Mouse (Mus musculus): ENCODE results near the gene Gm49320. TPM values are rescaled to one million over a fixed set of nuclear protein-coding genes. Genes with fewer than 3 reads are reported as not detected.
"Not testable (repeated sequence)": the region's sequence is repeated elsewhere in the genome, so short reads cannot be mapped to it uniquely, and the experiment has no call there.

Gene Gm49320
- total and polyA plus RNA-seq, 2 experiments from 2014 or later: 0.11 to 0.85 TPM

GRCm38 (mm10) chr8:4254001-4254400 lies 15.3 kb downstream of the Gm49320 start:
- ATAC-seq (ENCODE audit: low FRiP score): no peak
- H3K27me3 ChIP-seq (ENCODE audit: insufficient read depth, low read length): no peaks in the 10 kb centered on the region
- peak overlapping the region; percentile 87 for H3K27ac ChIP-seq (ENCODE audit: low read depth, low read length)
- peak overlapping the region; percentile 65 for H3K4me3 ChIP-seq (ENCODE audit: low read depth, low read length)
- 50% methylated on average over 6 of the region's 6 CpGs for WGBS
- H3K36me3 ChIP-seq (ENCODE audit: insufficient read depth, low read length): peaks cover 21% of the 10 kb centered on the region
- peak overlapping the region; percentile 68 for H3K4me2 ChIP-seq (ENCODE audit: low read depth, low read length, poor library complexity, severe bottlenecking)
- H3K4me1 ChIP-seq (ENCODE audit: insufficient read depth, low read length): peaks cover 10% of the 10 kb centered on the region
- H3K9ac ChIP-seq (replicated peaks; ENCODE audit: low read length, poor library complexity, severe bottlenecking): peak overlapping the region; percentile 79
- TF ChIP-seq CTCF (IDR thresholded peaks at IDR 0.05): peak; percentile 73
- no peaks in the 10 kb centered on the region for H3K9me3 ChIP-seq (ENCODE audit: low read length)
- DNase-seq (ENCODE audit: low spot score): peak; percentile 91

DNA sequence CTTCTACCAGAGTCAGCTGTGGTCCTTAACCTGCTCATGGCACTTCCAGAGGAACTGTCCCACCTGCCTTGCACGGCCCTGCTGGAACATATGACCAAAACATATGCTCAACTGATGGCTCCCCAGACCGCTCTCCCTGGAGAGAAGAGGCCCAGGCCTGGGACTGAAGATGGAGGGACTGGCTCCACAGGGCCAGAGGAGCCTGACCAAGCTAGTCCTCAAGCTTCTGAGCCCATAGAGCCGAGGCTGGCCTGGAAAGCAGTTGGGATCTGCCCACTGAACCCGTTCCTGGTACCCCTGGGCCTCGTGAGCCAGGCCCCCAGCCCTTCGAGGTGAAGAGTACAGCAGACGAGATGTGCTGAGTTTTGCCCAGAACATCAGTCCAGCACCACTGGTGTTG lies 16.8 kb downstream of the Gm49320 start:
- not testable (repeated sequence) for ATAC-seq (ENCODE audit: low FRiP score); DNase-seq (ENCODE audit: low spot score)
- H3K4me1 ChIP-seq (ENCODE audit: insufficient read depth, low read length): peaks cover 10% of the 10 kb centered on the region

DNA sequence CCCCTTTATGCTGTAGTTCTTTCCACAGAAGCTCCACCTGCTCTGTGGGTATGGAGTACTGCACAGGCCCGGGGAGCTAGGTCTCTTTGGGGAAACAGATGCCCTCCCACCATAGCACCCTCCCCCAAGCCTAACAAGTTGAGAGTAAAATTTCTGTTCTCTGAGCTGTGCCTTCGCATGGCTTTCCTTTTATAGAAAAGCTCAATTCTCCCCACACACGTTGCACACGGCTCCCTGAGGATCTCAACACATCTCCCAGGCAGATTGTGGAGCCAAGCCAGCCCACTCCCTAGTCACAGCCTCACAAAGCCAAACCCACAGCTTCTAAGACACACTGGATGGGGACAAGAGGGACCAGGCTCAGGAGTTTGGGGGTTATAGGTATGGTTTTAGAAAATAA lies 18.2 kb downstream of the Gm49320 start:
- Histone ChIP-seq H3K9ac (replicated peaks; ENCODE audit: low read length, poor library complexity, severe bottlenecking) (peak overlapping the region; percentile 78; the same call in 1 of the 2 replicates), H3K27me3 (ENCODE audit: insufficient read depth, low read length) (no peaks in the 10 kb centered on the region), H3K4me2 (ENCODE audit: low read depth, low read length, poor library complexity, severe bottlenecking) (peak overlapping the region; percentile 77; the same call in 1 of the 2 replicates), H3K4me1 (ENCODE audit: insufficient read depth, low read length) (peaks cover 10% of the 10 kb centered on the region), H3K27ac (ENCODE audit: low read depth, low read length) (peak overlapping the region; percentile 39; the same call in 1 of the 2 replicates), H3K4me3 (ENCODE audit: low read depth, low read length) (no peak overlapping the region), H3K9me3 (ENCODE audit: low read length) (no peaks in the 10 kb centered on the region), H3K36me3 (ENCODE audit: insufficient read depth, low read length) (peaks cover 38% of the 10 kb centered on the region)
- 40% methylated on average over 4 of the region's 4 CpGs for WGBS
- ATAC-seq (ENCODE audit: low FRiP score) (no peak), DNase-seq (ENCODE audit: low spot score) (peak; percentile 47)
- no peak for TF ChIP-seq CTCF (IDR thresholded peaks at IDR 0.05)

More for the DNA sequence above, 16.8 kb downstream of the Gm49320 start:
- H3K4me2 ChIP-seq (ENCODE audit: low read depth, low read length, poor library complexity, severe bottlenecking); H3K27me3 ChIP-seq (ENCODE audit: insufficient read depth, low read length); H3K9ac ChIP-seq (replicated peaks; ENCODE audit: low read length, poor library complexity, severe bottlenecking); H3K4me3 ChIP-seq (ENCODE audit: low read depth, low read length); H3K9me3 ChIP-seq (ENCODE audit: low read length); H3K27ac ChIP-seq (ENCODE audit: low read depth, low read length): not testable (repeated sequence)
- H3K36me3 ChIP-seq (ENCODE audit: insufficient read depth, low read length): peaks cover 29% of the 10 kb centered on the region
- 90% methylated on average over 7 of the region's 7 CpGs for WGBS

DNA sequence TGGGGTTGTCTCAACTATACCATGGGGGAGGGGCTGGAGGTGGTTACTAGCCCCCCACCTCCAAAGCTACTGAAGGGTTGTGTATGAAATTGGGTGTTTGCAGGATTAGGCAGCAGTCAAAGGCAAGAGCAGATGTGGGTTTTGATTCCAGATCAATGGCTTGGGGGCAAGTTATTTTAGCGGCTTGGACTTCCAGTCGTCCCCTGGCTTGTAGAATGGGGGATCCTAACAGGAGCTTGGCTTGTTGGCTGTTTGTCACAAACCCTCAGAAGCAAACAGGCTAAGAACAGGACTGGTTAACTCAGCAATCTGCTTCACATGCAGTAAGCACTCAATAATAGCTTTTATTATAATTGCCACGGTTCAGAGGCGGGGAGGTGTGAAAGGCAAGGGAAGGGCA lies 18.7 kb downstream of the Gm49320 start:
- Histone ChIP-seq H3K4me2 (ENCODE audit: low read depth, low read length, poor library complexity, severe bottlenecking) (peak overlapping the region; percentile 77), H3K27me3 (ENCODE audit: insufficient read depth, low read length) (no peaks in the 10 kb centered on the region), H3K27ac (ENCODE audit: low read depth, low read length) (peak overlapping the region; percentile 39; the same call in 1 of the 2 replicates), H3K4me1 (ENCODE audit: insufficient read depth, low read length) (peaks cover 10% of the 10 kb centered on the region), H3K9me3 (ENCODE audit: low read length) (no peaks in the 10 kb centered on the region), H3K4me3 (ENCODE audit: low read depth, low read length) (peak overlapping the region; percentile 76), H3K9ac (replicated peaks; ENCODE audit: low read length, poor library complexity, severe bottlenecking) (peak overlapping the region; percentile 78), H3K36me3 (ENCODE audit: insufficient read depth, low read length) (peaks cover 41% of the 10 kb centered on the region)
- ATAC-seq (ENCODE audit: low FRiP score): no peak
- no peak for DNase-seq (ENCODE audit: low spot score)
- WGBS: 50% methylated on average over 4 of the region's 4 CpGs
- no peak for TF ChIP-seq CTCF (IDR thresholded peaks at IDR 0.05)

DNA sequence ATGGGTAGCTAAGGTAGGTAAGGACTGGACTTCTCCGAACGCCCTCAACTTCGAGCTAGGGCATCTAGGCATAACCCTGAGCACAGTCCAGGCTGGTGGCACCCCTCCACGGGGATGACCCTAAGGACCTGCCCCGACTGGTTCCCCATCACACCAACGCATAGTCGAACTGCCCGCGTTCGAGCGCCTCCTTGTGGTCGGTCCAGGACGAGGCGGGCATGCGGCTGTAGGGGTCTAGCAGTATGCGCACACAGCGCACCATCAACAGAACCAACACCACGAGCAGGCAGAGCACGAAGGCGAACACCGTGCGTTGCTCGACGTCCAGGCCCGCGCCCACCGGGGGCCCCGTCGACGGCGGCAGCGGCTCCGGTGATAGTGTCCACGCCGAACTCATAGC lies 19.6 kb downstream of the Gm49320 start:
- ATAC-seq (ENCODE audit: low FRiP score) (peak; percentile 77), DNase-seq (ENCODE audit: low spot score) (peak; percentile 81)
- Histone ChIP-seq H3K4me3 (ENCODE audit: low read depth, low read length) (peak overlapping the region; percentile 76), H3K9ac (replicated peaks; ENCODE audit: low read length, poor library complexity, severe bottlenecking) (peak overlapping the region; percentile 78), H3K4me1 (ENCODE audit: insufficient read depth, low read length) (peaks cover 10% of the 10 kb centered on the region), H3K36me3 (ENCODE audit: insufficient read depth, low read length) (peaks cover 46% of the 10 kb centered on the region), H3K27me3 (ENCODE audit: insufficient read depth, low read length) (no peaks in the 10 kb centered on the region), H3K4me2 (ENCODE audit: low read depth, low read length, poor library complexity, severe bottlenecking) (peak overlapping the region; percentile 77), H3K9me3 (ENCODE audit: low read length) (no peaks in the 10 kb centered on the region), H3K27ac (ENCODE audit: low read depth, low read length) (peak overlapping the region; percentile 95)
- WGBS: 2% methylated on average over 35 of the region's 35 CpGs
- TF ChIP-seq CTCF (IDR thresholded peaks at IDR 0.05): peak; percentile 91

DNA sequence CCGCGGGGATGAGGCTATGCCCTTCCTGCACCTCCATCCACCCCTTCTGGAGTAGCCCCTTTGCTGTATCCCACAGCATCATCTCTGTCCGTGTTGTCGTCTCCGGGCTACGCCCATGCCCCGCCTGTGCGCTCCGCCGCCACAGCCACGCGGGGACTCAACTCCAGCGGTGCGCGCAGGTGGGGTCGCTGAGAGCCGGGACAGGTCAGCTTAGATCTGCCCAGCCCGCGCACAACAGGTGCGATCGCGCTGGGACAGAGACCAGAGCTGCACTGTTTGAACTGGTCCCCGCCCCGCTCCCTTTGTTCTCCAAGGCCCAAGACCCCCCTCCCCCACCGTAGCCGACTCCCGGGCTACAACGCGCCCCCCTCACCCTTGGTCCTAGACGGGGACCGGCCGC lies 20.0 kb downstream of the Gm49320 start:
- peaks cover 49% of the 10 kb centered on the region for H3K36me3 ChIP-seq (ENCODE audit: insufficient read depth, low read length)
- no peak for DNase-seq (ENCODE audit: low spot score)

More for the DNA sequence above, 20.0 kb downstream of the Gm49320 start:
- Histone ChIP-seq H3K27me3 (ENCODE audit: insufficient read depth, low read length) (no peaks in the 10 kb centered on the region), H3K27ac (ENCODE audit: low read depth, low read length) (peak overlapping the region; percentile 95), H3K4me1 (ENCODE audit: insufficient read depth, low read length) (peaks cover 10% of the 10 kb centered on the region), H3K4me2 (ENCODE audit: low read depth, low read length, poor library complexity, severe bottlenecking) (peak overlapping the region; percentile 77), H3K9ac (replicated peaks; ENCODE audit: low read length, poor library complexity, severe bottlenecking) (peak overlapping the region; percentile 78), H3K9me3 (ENCODE audit: low read length) (no peaks in the 10 kb centered on the region), H3K4me3 (ENCODE audit: low read depth, low read length) (peak overlapping the region; percentile 76)
- peak; percentile 70 for ATAC-seq (ENCODE audit: low FRiP score)
- no peak for TF ChIP-seq CTCF (IDR thresholded peaks at IDR 0.05)
- WGBS: 1% methylated on average over 30 of the region's 32 CpGs

Measured in midbrain, postnatal 0 days (tissue).